Mouse (Mus musculus) brown adipose tissue, adult 24 weeks (tissue): ENCODE data around the gene Nr2f1. TPM values are rescaled to one million over a fixed set of nuclear protein-coding genes. Genes with fewer than 3 reads are reported as not detected.

ENCODE experiments used
- H3K27ac ChIP-seq: fragments of 200-500 bp; replicated peaks from 2 replicates; pipeline ENCODE4 v1.5.1; 2012; ENCODE audit warnings: low read depth, mild to moderate bottlenecking, low read length
- H3K4me1 ChIP-seq: fragments of 200-500 bp; 2 replicates; pipeline ENCODE4 v1.6.1; 2012; ENCODE audit warnings: low read length, mixed read lengths; ENCODE audit not compliant: control insufficient read depth, insufficient read depth, insufficient read length
- H3K4me3 ChIP-seq: fragments of 200-500 bp; 2 replicates; pipeline ENCODE4 v1.5.1; 2012; ENCODE audit warnings: low read depth, mild to moderate bottlenecking, low read length, moderate library complexity; ENCODE audit not compliant: insufficient read depth
- polyA plus RNA-seq: library from polyadenylated mRNA; stranded (reverse); fragments of >200 nt; gene quantifications from 2 replicates; pipeline ENCODE4 v1.2.4, GENCODE M21; 2012; ENCODE audit not compliant: missing spikeins, insufficient read depth, insufficient read length

Nr2f1 gene
- polyA plus RNA-seq, 1 experiment: 1.2 TPM

- Histone ChIP-seq H3K4me1 (no peaks in the 10 kb centered on the region), H3K27ac (no peak overlapping the region), H3K4me3 (peak overlapping the region; percentile 21; the same call in 1 of the 2 replicates)
These were observed 5.3 kb downstream of the Nr2f1 start for GRCm38 (mm10) chr13:78194135-78194849.

GRCm38 (mm10) chr13:78193211-78193610, 6.3 kb downstream of the Nr2f1 start:
- Histone ChIP-seq H3K27ac (no peak overlapping the region), H3K4me1 (no peaks in the 10 kb centered on the region), H3K4me3 (no peak overlapping the region)

GRCm38 (mm10) chr13:78189586-78189985, 10.0 kb downstream of the Nr2f1 start:
- no peak overlapping the region for H3K4me3 ChIP-seq
- H3K4me1 ChIP-seq: no peaks in the 10 kb centered on the region
- no peak overlapping the region for H3K27ac ChIP-seq

- no peak overlapping the region for H3K27ac ChIP-seq
- no peaks in the 10 kb centered on the region for H3K4me1 ChIP-seq
- H3K4me3 ChIP-seq: no peak overlapping the region
These were observed 11.7 kb downstream of the Nr2f1 start for GRCm38 (mm10) chr13:78187833-78188232.

GRCm38 (mm10) chr13:78186340-78186946, 13.1 kb downstream of the Nr2f1 start:
- Histone ChIP-seq H3K27ac (no peak overlapping the region), H3K4me3 (no peak overlapping the region), H3K4me1 (no peaks in the 10 kb centered on the region)

- Histone ChIP-seq H3K4me1 (no peaks in the 10 kb centered on the region), H3K4me3 (no peak overlapping the region), H3K27ac (no peak overlapping the region)
These were observed 14.6 kb downstream of the Nr2f1 start for GRCm38 (mm10) chr13:78184786-78185466.

GRCm38 (mm10) chr13:78183986-78184385, 15.6 kb downstream of the Nr2f1 start:
- Histone ChIP-seq H3K27ac (no peak overlapping the region), H3K4me1 (no peaks in the 10 kb centered on the region), H3K4me3 (no peak overlapping the region)

GRCm38 (mm10) chr13:78183004-78183403, 16.6 kb downstream of the Nr2f1 start:
- Histone ChIP-seq H3K4me1 (no peaks in the 10 kb centered on the region), H3K27ac (no peak overlapping the region), H3K4me3 (no peak overlapping the region)

GRCm38 (mm10) chr13:78181930-78182558, 17.5 kb downstream of the Nr2f1 start:
- no peaks in the 10 kb centered on the region for H3K4me1 ChIP-seq
- no peak overlapping the region for H3K4me3 ChIP-seq
- H3K27ac ChIP-seq: no peak overlapping the region

GRCm38 (mm10) chr13:78181071-78181929, 18.3 kb downstream of the Nr2f1 start:
- 0 out of 2 replicates have a peak overlapping the region, but pooled peaks have one; percentile 14 for H3K4me3 ChIP-seq
- H3K4me1 ChIP-seq: no peaks in the 10 kb centered on the region
- H3K27ac ChIP-seq: no peak overlapping the region

- no peak overlapping the region for H3K4me3 ChIP-seq
- H3K4me1 ChIP-seq: no peaks in the 10 kb centered on the region
- H3K27ac ChIP-seq: no peak overlapping the region
These were observed 19.3 kb downstream of the Nr2f1 start for GRCm38 (mm10) chr13:78180261-78180660.

- H3K4me1 ChIP-seq: no peaks in the 10 kb centered on the region
- H3K27ac ChIP-seq: no peak overlapping the region
- H3K4me3 ChIP-seq: no peak overlapping the region
These were observed 20.1 kb downstream of the Nr2f1 start for GRCm38 (mm10) chr13:78179312-78180097.

GRCm38 (mm10) chr13:78178771-78179170, 20.8 kb downstream of the Nr2f1 start:
- Histone ChIP-seq H3K4me1 (no peaks in the 10 kb centered on the region), H3K4me3 (no peak overlapping the region)

GRCm38 (mm10) chr13:78178021-78178420, 21.5 kb downstream of the Nr2f1 start:
- Histone ChIP-seq H3K4me3 (no peak overlapping the region), H3K4me1 (no peaks in the 10 kb centered on the region), H3K27ac (no peak overlapping the region)

More at GRCm38 (mm10) chr13:78178771-78179170, 20.8 kb downstream of the Nr2f1 start:
- no peak overlapping the region for H3K27ac ChIP-seq
